Mouse (Mus musculus) layer of hippocampus, postnatal 25 days (tissue): Measurements from ENCODE around the gene Fanci. TPM values are rescaled to one million over a fixed set of nuclear protein-coding genes. Genes with fewer than 3 reads are reported as not detected.

ENCODE experiments used
- DNase-seq, 2 experiments: peaks; one replicate each; pipeline ENCODE4 v3.0.0; 2022; ENCODE audit warnings: mixed read lengths in 2 of 2, low spot score in 1 of 2; ENCODE audit errors: extremely low spot score in 1 of 2
- total RNA-seq, 2 experiments: library from RNA; stranded (reverse); gene quantifications; 2 replicates each; pipeline ENCODE4 v1.2.3; 2021

Gene Fanci
- total RNA-seq: under 1 TPM; 0.26 to 0.37 TPM

GRCm38 (mm10) chr7:79391883-79392649 is at the start of gene Fanci:
Gene Fanci (plus strand): TSS chr7:79391929.
- DNase-seq: peak; percentile 96 to 99

GRCm38 (mm10) chr7:79345902-79346301 is 45.8 kb upstream of the Fanci start:
- DNase-seq: peak in 1 of 2 experiments; percentile 79

GRCm38 (mm10) chr7:79346555-79347075 is 45.1 kb upstream of the Fanci start:
- DNase-seq: no peak

GRCm38 (mm10) chr7:79347108-79347813 is 44.5 kb upstream of the Fanci start:
- no peak for DNase-seq

GRCm38 (mm10) chr7:79348816-79349215 is 42.9 kb upstream of the Fanci start:
- no peak for DNase-seq

GRCm38 (mm10) chr7:79349738-79350386 is 41.9 kb upstream of the Fanci start:
- DNase-seq: peak; percentile 33 to 78

- DNase-seq: peak; percentile 43 to 58
Observed at GRCm38 (mm10) chr7:79358350-79359182, 33.2 kb upstream of the Fanci start.

- DNase-seq: no peak
Observed at GRCm38 (mm10) chr7:79359183-79359435, 32.6 kb upstream of the Fanci start.

- no peak for DNase-seq
Observed at GRCm38 (mm10) chr7:79360056-79360455, 31.7 kb upstream of the Fanci start.

- peak in 1 of 2 experiments; percentile 42 for DNase-seq
Observed at GRCm38 (mm10) chr7:79362208-79362607, 29.5 kb upstream of the Fanci start.

GRCm38 (mm10) chr7:79362830-79363229 is 28.9 kb upstream of the Fanci start:
- DNase-seq: no peak

- DNase-seq: peak in 1 of 2 experiments; percentile 31
Observed at GRCm38 (mm10) chr7:79363370-79364043, 28.2 kb upstream of the Fanci start.

- no peak for DNase-seq
Observed at GRCm38 (mm10) chr7:79368664-79369063, 23.1 kb upstream of the Fanci start.

- no peak for DNase-seq
Observed at GRCm38 (mm10) chr7:79369416-79369815, 22.3 kb upstream of the Fanci start.

GRCm38 (mm10) chr7:79371321-79371879 is 20.3 kb upstream of the Fanci start:
- DNase-seq: peak; percentile 65 to 90

GRCm38 (mm10) chr7:79374017-79374416 is 17.7 kb upstream of the Fanci start:
- no peak for DNase-seq

GRCm38 (mm10) chr7:79375594-79375993 is 16.1 kb upstream of the Fanci start:
- DNase-seq: no peak

GRCm38 (mm10) chr7:79376516-79377275 is 15.0 kb upstream of the Fanci start:
- no peak for DNase-seq
